Mouse (Mus musculus) lung, postnatal 0 days (tissue): ENCODE measurements around the gene Dnajb2.

Source experiments
- CTCF ChIP-seq: IDR thresholded peaks from 2 replicates; pipeline ENCODE4 v1.5.1; 2016; ENCODE audit warnings: antibody characterized with exemption, mild to moderate bottlenecking
- EP300 ChIP-seq: IDR thresholded peaks from 2 replicates; pipeline ENCODE4 v1.6.1; 2016; ENCODE audit warnings: antibody characterized with exemption, mild to moderate bottlenecking, control low read depth

- no peak for TF ChIP-seq CTCF
- no peak for TF ChIP-seq EP300
These were observed 27.1 kb downstream of the Dnajb2 start for GRCm38 (mm10) chr1:75262969-75263951.
